Mouse (Mus musculus) stomach, postnatal 0 days (tissue): ENCODE results near the gene L3mbtl4. TPM values are rescaled to one million over a fixed set of nuclear protein-coding genes. Genes with fewer than 3 reads are reported as not detected.

Experiments
- ATAC-seq: fragments of 200-750 bp; cut with Nextera tagmentation; 2 replicates; pipeline ENCODE4 v1.8.0; 2017; ENCODE audit not compliant: low FRiP score, low TSS enrichment
- DNase-seq: peaks from one replicate; pipeline ENCODE4 v3.0.0-alpha.2; 2016; ENCODE audit warnings: low spot score
- H3K27ac ChIP-seq: fragments of 300-500 bp; sonication (generic); replicated peaks from 2 replicates; pipeline ENCODE4 v1.5.1; 2014; ENCODE audit warnings: mild to moderate bottlenecking, control low read depth
- H3K27me3 ChIP-seq: fragments of 300-500 bp; sonication (generic); 2 replicates; pipeline ENCODE4 v1.6.1; 2014; ENCODE audit warnings: low read length; ENCODE audit not compliant: control insufficient read depth, insufficient read depth
- H3K36me3 ChIP-seq: fragments of 300-500 bp; sonication (generic); 2 replicates; pipeline ENCODE4 v1.6.1; 2014; ENCODE audit warnings: low read length, mixed read lengths; ENCODE audit not compliant: control insufficient read depth, insufficient read depth
- H3K4me1 ChIP-seq: fragments of 300-500 bp; sonication (generic); replicated peaks from 2 replicates; pipeline ENCODE4 v1.6.1; 2014; ENCODE audit warnings: antibody characterized with exemption; ENCODE audit not compliant: control insufficient read depth, insufficient read depth
- H3K4me2 ChIP-seq: fragments of 300-500 bp; sonication (generic); replicated peaks from 2 replicates; pipeline ENCODE4 v1.6.1; 2014; ENCODE audit warnings: low read depth, mild to moderate bottlenecking, control low read depth, moderate library complexity
- H3K4me3 ChIP-seq: fragments of 300-500 bp; sonication (generic); 2 replicates; pipeline ENCODE4 v1.5.1; 2014; ENCODE audit warnings: low read depth, low read length, control low read depth
- H3K9ac ChIP-seq: fragments of 300-500 bp; sonication (generic); 2 replicates; pipeline ENCODE4 v1.6.1; 2014; ENCODE audit warnings: mild to moderate bottlenecking, low read length, control low read depth, mixed read lengths
- H3K9me3 ChIP-seq: fragments of 300-500 bp; sonication (generic); 2 replicates; pipeline ENCODE4 v1.6.1; 2016; ENCODE audit warnings: low read length; ENCODE audit not compliant: control insufficient read depth
- CTCF ChIP-seq: IDR thresholded peaks from 2 replicates; pipeline ENCODE4 v1.5.1; 2016; ENCODE audit warnings: antibody characterized with exemption, low read depth, mild to moderate bottlenecking, moderate library complexity
- EP300 ChIP-seq: optimal IDR thresholded peaks from 2 replicates; pipeline ENCODE3; 2016; ENCODE audit warnings: antibody characterized with exemption
- WGBS: fragments of 180-500 bp; shearing (Covaris S2); extraction: QIAGEN DNeasy Blood & Tissue Kit; methylation state at CpG from one replicate; pipeline ENCODE4 v1.1.7; 2014; 5-methylcytosine and 5-hydroxymethylcytosine counted together
- polyA plus RNA-seq: library from polyadenylated mRNA; unstranded; fragments of >200 nt; fragmentation: Nextera tagmentation; extraction: Ambion mirVana; gene quantifications from 2 replicates; pipeline ENCODE4 v1.2.1, GENCODE M21; 2015

The L3mbtl4 gene
- 0.04 TPM in 1 of 2 replicates, not detected in the other for polyA plus RNA-seq

DNA sequence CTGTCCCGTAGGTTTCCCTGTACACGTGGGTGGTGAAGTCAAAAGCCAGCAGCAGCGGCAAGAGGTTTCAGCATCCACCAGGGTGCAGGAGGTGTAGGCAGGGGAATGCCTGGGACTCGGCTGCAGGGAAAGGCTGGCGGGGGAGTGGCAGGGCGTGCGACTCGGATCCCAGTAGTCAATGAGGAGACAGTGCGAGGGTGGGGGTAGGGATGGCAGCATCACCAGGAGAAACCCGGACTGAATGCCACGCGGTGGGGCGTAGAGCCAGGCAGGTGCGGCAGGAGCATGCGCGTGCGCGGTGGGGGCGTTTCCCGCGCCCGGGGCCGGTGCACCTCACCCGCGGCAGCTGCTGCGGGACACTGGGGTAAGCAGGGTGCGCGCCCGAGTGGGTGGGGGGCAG lies at the start of gene L3mbtl4:
Gene L3mbtl4, plus strand, starts transcription at position 271 of the 400 bp plus-strand sequence.
- peak within 1 kb of the TSS; percentile 33 for H3K4me3 ChIP-seq
- H3K27me3 ChIP-seq = no peaks in the 10 kb centered on the region
- no peaks in the 10 kb centered on the region for H3K36me3 ChIP-seq
- no peak within 1 kb of the TSS for H3K9ac ChIP-seq
- DNase-seq (peak; percentile 36), ATAC-seq (peak; percentile 59)
- H3K4me1 ChIP-seq = no peaks in the 10 kb centered on the region; the same call in 1 of the 2 replicates
- H3K4me2 ChIP-seq = peak within 1 kb of the TSS; percentile 55
- no peaks in the 10 kb centered on the region for H3K9me3 ChIP-seq
- H3K27ac ChIP-seq = no peak within 1 kb of the TSS
- TF ChIP-seq EP300 (no peak), CTCF (0 out of 2 replicates have a peak, but pooled peaks have one; percentile 5)
- under 1% methylated on average over 26 of the region's 29 CpGs for WGBS

- no peak overlapping the region for H3K4me2 ChIP-seq
- no peak overlapping the region for H3K4me3 ChIP-seq
- no peak for TF ChIP-seq CTCF
- no peak for TF ChIP-seq EP300
- WGBS = 52% methylated on average over 4 of the region's 4 CpGs
- no peaks in the 10 kb centered on the region for H3K36me3 ChIP-seq
- H3K4me1 ChIP-seq = no peaks in the 10 kb centered on the region
- ATAC-seq (no peak), DNase-seq (no peak)
- H3K27ac ChIP-seq = no peak overlapping the region
- H3K9ac ChIP-seq = no peak overlapping the region
- H3K27me3 ChIP-seq = no peaks in the 10 kb centered on the region
- no peaks in the 10 kb centered on the region for H3K9me3 ChIP-seq
These were observed 43.1 kb upstream of the L3mbtl4 start for GRCm38 (mm10) chr17:68230484-68230883.

GRCm38 (mm10) chr17:68235380-68235779 lies 38.2 kb upstream of the L3mbtl4 start:
- no peak overlapping the region for H3K27ac ChIP-seq
- no peak overlapping the region for H3K9ac ChIP-seq
- no peak overlapping the region for H3K4me2 ChIP-seq
- no peak for TF ChIP-seq CTCF
- TF ChIP-seq EP300 = no peak
- no peaks in the 10 kb centered on the region for H3K27me3 ChIP-seq
- no peaks in the 10 kb centered on the region for H3K9me3 ChIP-seq
- 75% methylated on average over 4 of the region's 4 CpGs for WGBS
- ATAC-seq = no peak
- DNase-seq = no peak
- H3K4me3 ChIP-seq = no peak overlapping the region
- no peaks in the 10 kb centered on the region for H3K36me3 ChIP-seq
- H3K4me1 ChIP-seq = no peaks in the 10 kb centered on the region

DNA sequence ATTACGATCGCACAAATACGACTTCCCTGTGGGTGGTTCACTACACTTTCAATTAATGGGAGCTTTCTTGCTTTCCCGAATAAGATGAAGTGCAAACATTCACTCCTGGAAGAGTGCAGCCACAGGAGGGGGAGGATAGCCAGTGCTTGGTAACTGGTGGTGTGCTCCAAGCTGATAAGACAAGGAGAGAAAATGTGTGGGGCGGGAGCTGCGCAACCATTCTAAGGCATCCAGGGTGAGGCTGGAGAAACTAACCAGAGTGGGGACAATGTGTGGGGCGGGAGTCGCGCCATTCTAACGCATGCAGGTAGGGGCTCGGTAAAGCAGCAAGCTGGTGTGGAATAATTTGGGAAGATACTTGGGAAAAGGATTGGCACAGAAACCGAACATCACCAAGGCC lies 36.6 kb upstream of the L3mbtl4 start:
- Histone ChIP-seq H3K4me2 (no peak overlapping the region), H3K9me3 (no peaks in the 10 kb centered on the region), H3K9ac (no peak overlapping the region), H3K36me3 (no peaks in the 10 kb centered on the region), H3K27ac (no peak overlapping the region), H3K4me1 (no peaks in the 10 kb centered on the region), H3K4me3 (no peak overlapping the region), H3K27me3 (no peaks in the 10 kb centered on the region)
- TF ChIP-seq EP300 (no peak), CTCF (no peak)
- 59% methylated on average over 12 of the region's 12 CpGs for WGBS
- no peak for ATAC-seq
- DNase-seq = no peak

- no peak for TF ChIP-seq CTCF
- no peak for TF ChIP-seq EP300
- H3K36me3 ChIP-seq = no peaks in the 10 kb centered on the region
- no peaks in the 10 kb centered on the region for H3K9me3 ChIP-seq
- H3K9ac ChIP-seq = no peak overlapping the region
- no peaks in the 10 kb centered on the region for H3K27me3 ChIP-seq
- H3K4me1 ChIP-seq = no peaks in the 10 kb centered on the region
- DNase-seq (no peak), ATAC-seq (no peak)
- H3K4me3 ChIP-seq = no peak overlapping the region
- 81% methylated on average over 2 of the region's 2 CpGs for WGBS
- no peak overlapping the region for H3K4me2 ChIP-seq
- no peak overlapping the region for H3K27ac ChIP-seq
These were observed 33.4 kb upstream of the L3mbtl4 start for GRCm38 (mm10) chr17:68240171-68240570.

DNA sequence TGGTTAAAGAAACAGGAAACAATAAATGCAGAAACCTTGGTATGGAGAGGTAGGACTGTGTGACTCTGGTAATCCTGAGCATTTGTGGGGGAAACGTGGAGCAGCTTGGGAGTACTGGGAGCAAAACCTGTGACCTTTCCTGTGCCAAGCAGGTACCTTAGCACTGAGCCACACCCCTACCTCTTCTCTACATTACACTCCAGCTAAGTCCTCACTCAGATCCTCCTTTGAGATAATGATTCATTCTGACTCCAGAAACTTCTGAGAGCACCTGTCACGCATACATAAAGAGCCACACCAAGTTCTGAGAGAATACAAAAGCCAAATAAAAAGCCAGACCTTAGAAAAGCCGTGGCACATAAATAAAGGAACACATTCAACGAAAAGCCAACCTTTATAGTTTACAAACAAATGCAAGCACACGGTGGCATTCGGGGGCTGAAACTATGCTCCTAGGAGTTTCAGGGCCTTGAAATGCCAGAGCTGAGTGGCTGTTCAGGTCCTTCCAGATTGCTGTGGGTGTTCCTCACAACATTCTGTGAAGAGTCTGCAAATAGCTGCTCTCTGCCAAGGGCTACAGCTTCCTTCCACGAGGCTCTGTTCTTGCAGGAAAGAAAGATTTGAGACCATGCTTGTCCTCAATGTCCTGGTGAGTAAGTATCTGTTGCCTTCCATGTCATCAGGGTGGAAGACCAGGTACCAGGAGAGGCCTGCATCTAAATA lies 8.6 kb upstream of the L3mbtl4 start:
- no peaks in the 10 kb centered on the region for H3K36me3 ChIP-seq
- DNase-seq (no peak), ATAC-seq (no peak)
- 72% methylated on average over 7 of the region's 7 CpGs for WGBS
- H3K9me3 ChIP-seq = no peaks in the 10 kb centered on the region
- no peak overlapping the region for H3K4me3 ChIP-seq
- no peak overlapping the region for H3K4me2 ChIP-seq
- TF ChIP-seq EP300 (no peak), CTCF (no peak)
- H3K4me1 ChIP-seq = no peaks in the 10 kb centered on the region
- H3K9ac ChIP-seq = no peak overlapping the region
- H3K27me3 ChIP-seq = no peaks in the 10 kb centered on the region
- no peak overlapping the region for H3K27ac ChIP-seq
